Mouse (Mus musculus) urinary bladder, postnatal 4 days (tissue): ENCODE data around the gene Yipf2.
A peak's percentile ranks its signal among the peaks of the same experiment; 100 is the strongest.
"Not testable (repeated sequence)": the region's sequence is repeated elsewhere in the genome, so short reads cannot be mapped to it uniquely, and the experiment has no call there.

Source experiments
- DNase-seq, 2 experiments: peaks; one replicate each; pipeline ENCODE4 v3.0.0; 2021 to 2022; ENCODE audit warnings: low spot score in 2 of 2

The Yipf2 gene

GRCm38 (mm10) chr9:21557556-21557955, 35.1 kb downstream of the Yipf2 start:
- no peak for DNase-seq

- DNase-seq = no peak
Observed at GRCm38 (mm10) chr9:21556996-21557395, 35.6 kb downstream of the Yipf2 start.

- no peak for DNase-seq
Observed at GRCm38 (mm10) chr9:21555198-21555742, 37.4 kb downstream of the Yipf2 start.

GRCm38 (mm10) chr9:21553607-21554273, 38.9 kb downstream of the Yipf2 start:
- DNase-seq = no peak

- no peak for DNase-seq
Observed at GRCm38 (mm10) chr9:21551049-21551448, 41.6 kb downstream of the Yipf2 start.

GRCm38 (mm10) chr9:21547075-21547941, 45.3 kb downstream of the Yipf2 start:
- peak; percentile 25 to 65 for DNase-seq

GRCm38 (mm10) chr9:21546789-21547074, 45.9 kb downstream of the Yipf2 start, which contains the start of gene Carm1:
Carm1 (plus strand) TSS chr9:21546894.
- DNase-seq = no peak

- DNase-seq = peak; percentile 99 to 100
Observed at GRCm38 (mm10) chr9:21545916-21546788, 46.5 kb downstream of the Yipf2 start.

- no peak for DNase-seq
Observed at GRCm38 (mm10) chr9:21545351-21545915, 47.2 kb downstream of the Yipf2 start.

- not testable (repeated sequence) for DNase-seq
Observed at GRCm38 (mm10) chr9:21542001-21542400, 50.6 kb downstream of the Yipf2 start.

- DNase-seq = no peak
Observed at GRCm38 (mm10) chr9:21539981-21540753, 52.5 kb downstream of the Yipf2 start.
